Mouse (Mus musculus) liver, adult (tissue): Measurements from ENCODE around the gene Cabp7.

Source experiments
- GATA4 ChIP-seq: IDR thresholded peaks from 2 replicates; pipeline ENCODE4 v1.6.1; 2014; ENCODE audit warnings: mild to moderate bottlenecking, low read length; ENCODE audit not compliant: insufficient replicate concordance

Cabp7 gene

GRCm38 (mm10) chr11:4729603-4730002 lies 17.0 kb downstream of the Cabp7 start:
- TF ChIP-seq GATA4, result no peak

GRCm38 (mm10) chr11:4721728-4722127 lies 24.9 kb downstream of the Cabp7 start:
- TF ChIP-seq GATA4, result no peak

GRCm38 (mm10) chr11:4720900-4721580 lies 25.5 kb downstream of the Cabp7 start:
- no peak for TF ChIP-seq GATA4

- TF ChIP-seq GATA4, result no peak
These were observed 26.2 kb downstream of the Cabp7 start for GRCm38 (mm10) chr11:4720393-4720792.

GRCm38 (mm10) chr11:4719961-4720360 lies 26.6 kb downstream of the Cabp7 start:
- TF ChIP-seq GATA4, result no peak

GRCm38 (mm10) chr11:4718548-4718947 lies 28.0 kb downstream of the Cabp7 start:
- no peak for TF ChIP-seq GATA4

- no peak for TF ChIP-seq GATA4
These were observed 29.9 kb downstream of the Cabp7 start for GRCm38 (mm10) chr11:4716530-4717236.

- no peak for TF ChIP-seq GATA4
These were observed 31.0 kb downstream of the Cabp7 start for GRCm38 (mm10) chr11:4715596-4715995.

GRCm38 (mm10) chr11:4714727-4715126 lies 31.9 kb downstream of the Cabp7 start:
- no peak for TF ChIP-seq GATA4

- no peak for TF ChIP-seq GATA4
These were observed 33.8 kb downstream of the Cabp7 start for GRCm38 (mm10) chr11:4712822-4713221.

GRCm38 (mm10) chr11:4705178-4705577 lies 41.4 kb downstream of the Cabp7 start:
- TF ChIP-seq GATA4, result no peak

- peak; percentile 26; the same call in 1 of the 2 replicates for TF ChIP-seq GATA4
These were observed 42.3 kb downstream of the Cabp7 start, which contains the start of the genes Uqcr10 and Zmat5 for GRCm38 (mm10) chr11:4704072-4704964. Gene Uqcr10, minus strand, starts transcription at chr11:4704342. Gene Zmat5, plus strand, starts transcription at chr11:4704678.

- TF ChIP-seq GATA4, result no peak
These were observed 42.9 kb downstream of the Cabp7 start for GRCm38 (mm10) chr11:4703688-4704071.

GRCm38 (mm10) chr11:4700726-4701125 lies 45.9 kb downstream of the Cabp7 start:
- TF ChIP-seq GATA4, result no peak
